Mouse (Mus musculus) cortical plate, adult 2 months (tissue): ENCODE measurements around the gene Rhbdd2. TPM values are rescaled to one million over a fixed set of nuclear protein-coding genes. Genes with fewer than 3 reads are reported as not detected.
A peak's percentile ranks its signal among the peaks of the same experiment; 100 is the strongest.
"Not testable (repeated sequence)": the region's sequence is repeated elsewhere in the genome, so short reads cannot be mapped to it uniquely, and the experiment has no call there.

Experiments
- H3K27ac ChIP-seq: fragments of 200-500 bp; 2 replicates; pipeline ENCODE4 v1.5.1; 2012; ENCODE audit warnings: low read length, control low read depth, inconsistent platforms; ENCODE audit not compliant: insufficient read depth
- H3K4me1 ChIP-seq: fragments of 200-500 bp; 2 replicates; pipeline ENCODE4 v1.6.1; 2011; ENCODE audit warnings: low read length; ENCODE audit not compliant: control insufficient read depth, insufficient read depth
- H3K4me3 ChIP-seq: fragments of 200-500 bp; 2 replicates; pipeline ENCODE4 v1.5.1; 2011; ENCODE audit warnings: mild to moderate bottlenecking, low read length, control low read depth; ENCODE audit not compliant: insufficient read depth
- CTCF ChIP-seq: fragments of 200-500 bp; IDR thresholded peaks from 2 replicates; pipeline ENCODE4 v1.5.1; 2011; ENCODE audit warnings: mild to moderate bottlenecking, control low read depth, low read length; ENCODE audit not compliant: insufficient read depth; ENCODE audit errors: extremely low read depth
- POLR2A ChIP-seq: fragments of 200-500 bp; IDR thresholded peaks from 2 replicates; pipeline ENCODE4 v1.6.1; 2011; ENCODE audit warnings: mild to moderate bottlenecking, low read length, control low read depth; ENCODE audit not compliant: insufficient read depth; ENCODE audit errors: extremely low read depth
- polyA plus RNA-seq: library from polyadenylated mRNA; depleted of rRNA; stranded (reverse); fragments of >200 nt; gene quantifications from 2 replicates; pipeline ENCODE4 v1.2.3, GENCODE M21; 2012; rRNA removed

Gene Rhbdd2
- polyA plus RNA-seq, result 83.9 and 84.9 TPM in 2 replicates

DNA sequence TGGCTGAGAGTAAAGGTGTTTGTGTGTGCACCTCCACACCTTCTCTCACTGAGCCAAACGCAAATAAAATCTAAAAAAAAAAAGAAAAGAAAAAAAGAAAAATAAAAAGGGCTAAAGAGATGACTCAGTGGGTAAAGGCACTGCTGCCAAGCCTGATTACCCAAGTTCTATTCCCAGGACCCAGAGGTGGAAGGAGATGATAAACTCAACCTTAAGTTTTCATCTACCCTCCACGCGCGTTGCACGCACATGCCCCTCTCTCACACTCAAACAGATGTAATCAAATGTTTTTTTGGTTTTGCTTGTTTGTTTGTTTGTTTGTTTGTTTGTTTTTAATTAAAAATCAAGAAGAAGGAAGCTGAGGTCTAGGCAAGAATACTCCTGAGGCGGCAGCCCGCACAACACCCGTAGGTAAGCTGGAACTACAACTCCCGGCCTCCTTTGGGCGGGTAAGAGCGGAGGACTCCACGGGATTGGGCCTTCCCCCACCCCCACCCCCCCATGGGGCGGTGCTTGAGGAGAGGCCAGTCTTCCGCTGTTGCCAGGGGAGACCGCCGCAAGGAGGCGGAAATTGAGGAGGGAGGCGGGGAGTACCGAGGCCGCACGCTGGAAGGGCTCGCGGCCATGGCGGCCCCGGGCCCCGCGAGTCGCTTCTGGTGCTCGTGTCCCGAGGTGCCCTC is at the start of gene Rhbdd2:
Rhbdd2 (plus strand) TSS at position 502 of the 680 bp plus-strand sequence.
- TF ChIP-seq CTCF (peak; percentile 14; the same call in 1 of the 2 replicates), POLR2A (peak; percentile 87)
- peak within 1 kb of the TSS; percentile 87 for H3K4me3 ChIP-seq
- peak within 1 kb of the TSS; percentile 83 for H3K27ac ChIP-seq
- no peaks in the 10 kb centered on the region for H3K4me1 ChIP-seq

DNA sequence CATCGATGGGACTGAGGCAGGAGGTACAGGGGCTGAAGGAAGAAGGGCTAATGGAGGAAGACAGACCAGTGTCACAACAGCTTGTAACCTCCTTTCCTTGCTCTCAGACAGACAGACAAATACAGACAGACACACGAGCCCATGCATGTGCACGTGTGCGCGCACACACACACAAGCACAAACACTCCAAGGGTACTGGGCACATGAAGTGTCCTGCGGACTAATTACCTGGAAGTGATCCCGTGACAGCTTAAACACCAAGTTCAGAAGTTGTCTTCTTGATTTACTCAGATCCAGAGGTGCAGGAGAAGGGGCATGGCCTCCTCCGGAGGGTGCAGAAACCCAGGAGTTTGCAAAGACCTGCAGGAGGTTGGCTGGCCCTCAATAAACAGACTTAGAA is 46.7 kb upstream of the Rhbdd2 start:
- no peak overlapping the region for H3K27ac ChIP-seq
- TF ChIP-seq POLR2A (no peak), CTCF (no peak)
- no peaks in the 10 kb centered on the region for H3K4me1 ChIP-seq
- H3K4me3 ChIP-seq, result no peak overlapping the region

DNA sequence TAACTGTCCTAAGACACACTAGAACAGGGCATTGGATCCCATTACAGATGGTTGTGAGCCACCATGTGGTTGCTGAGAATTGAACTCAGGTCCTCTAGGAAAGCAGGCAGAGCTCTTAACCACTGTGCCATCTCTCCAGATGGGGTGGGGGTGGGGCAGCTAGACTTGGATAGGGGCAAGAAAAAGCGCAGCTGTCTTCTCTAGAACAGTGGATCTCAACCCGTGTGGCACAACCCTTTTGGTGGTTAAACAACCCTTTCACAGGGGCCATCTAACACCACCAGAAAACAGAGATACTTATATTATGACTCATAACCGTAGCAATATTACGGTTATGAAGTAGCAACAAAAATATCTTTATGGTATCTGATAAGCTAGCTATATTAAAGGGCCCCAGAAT is 44.7 kb upstream of the Rhbdd2 start:
- TF ChIP-seq CTCF, result no peak
- H3K27ac ChIP-seq, result no peak overlapping the region
- no peaks in the 10 kb centered on the region for H3K4me1 ChIP-seq
- no peak overlapping the region for H3K4me3 ChIP-seq

DNA sequence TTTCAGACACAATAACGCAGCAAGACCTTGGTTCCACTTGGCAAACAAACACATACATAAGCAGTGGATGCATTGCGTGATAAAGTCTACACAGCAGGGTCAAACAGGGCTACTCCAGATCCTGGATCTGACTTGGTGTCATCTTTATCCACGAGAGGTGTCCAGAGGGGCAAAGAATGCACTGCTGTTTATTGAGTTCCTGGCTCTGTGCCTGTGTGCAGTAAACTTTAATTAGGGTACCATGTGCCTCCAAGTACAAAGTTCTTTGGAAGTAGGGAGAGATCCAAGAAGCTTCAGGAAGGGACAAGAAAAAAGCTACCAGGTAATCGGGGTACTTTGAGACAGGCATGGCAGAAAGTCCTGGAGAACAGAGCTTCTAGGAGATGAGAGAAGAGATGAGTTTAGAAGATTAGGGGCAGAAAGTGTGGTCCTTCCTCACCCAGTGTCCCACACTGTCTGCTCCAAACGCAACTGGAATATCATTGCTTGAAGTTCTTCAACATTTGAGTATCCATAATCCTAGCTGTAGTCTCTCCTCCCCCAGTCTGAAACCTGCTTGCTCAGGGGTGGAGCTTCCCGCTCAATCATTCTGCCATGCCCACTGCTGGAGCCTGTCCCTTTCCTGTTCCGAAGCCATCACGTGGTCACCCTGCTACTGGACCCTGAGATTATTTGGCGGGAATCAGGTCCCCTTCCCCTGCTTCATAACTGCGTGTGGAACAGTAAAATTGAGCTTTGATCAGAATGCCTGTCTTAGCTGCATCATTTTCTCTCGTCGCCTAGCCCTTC is 42.2 kb upstream of the Rhbdd2 start:
- TF ChIP-seq POLR2A (no peak), CTCF (no peak)
- H3K27ac ChIP-seq, result no peak overlapping the region
- no peak overlapping the region for H3K4me3 ChIP-seq

DNA sequence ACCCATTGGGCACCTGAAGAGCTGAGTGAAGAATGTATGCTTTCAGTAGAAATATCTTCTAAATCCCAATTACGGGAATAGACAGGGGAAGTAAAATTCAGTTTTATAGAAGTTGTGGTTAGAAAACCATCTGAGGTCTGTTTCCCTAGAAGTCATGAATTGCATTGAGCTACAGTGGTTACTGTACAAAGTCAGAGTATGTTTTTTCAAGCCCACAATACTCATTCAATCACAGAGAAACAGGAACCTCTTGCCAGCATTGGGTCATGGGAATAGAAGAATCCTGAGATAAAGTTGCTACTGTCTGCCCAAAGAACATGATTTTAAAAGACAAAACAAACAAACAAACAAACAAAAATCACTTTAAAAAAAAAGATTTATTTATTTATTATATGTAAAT is 27.8 kb upstream of the Rhbdd2 start:
- H3K4me3 ChIP-seq, H3K27ac ChIP-seq, H3K4me1 ChIP-seq: not testable (repeated sequence)

More for the DNA sequence above, 42.2 kb upstream of the Rhbdd2 start:
- H3K4me1 ChIP-seq, result no peaks in the 10 kb centered on the region

DNA sequence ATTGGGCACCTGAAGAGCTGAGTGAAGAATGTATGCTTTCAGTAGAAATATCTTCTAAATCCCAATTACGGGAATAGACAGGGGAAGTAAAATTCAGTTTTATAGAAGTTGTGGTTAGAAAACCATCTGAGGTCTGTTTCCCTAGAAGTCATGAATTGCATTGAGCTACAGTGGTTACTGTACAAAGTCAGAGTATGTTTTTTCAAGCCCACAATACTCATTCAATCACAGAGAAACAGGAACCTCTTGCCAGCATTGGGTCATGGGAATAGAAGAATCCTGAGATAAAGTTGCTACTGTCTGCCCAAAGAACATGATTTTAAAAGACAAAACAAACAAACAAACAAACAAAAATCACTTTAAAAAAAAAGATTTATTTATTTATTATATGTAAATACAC is 25.7 kb upstream of the Rhbdd2 start:
- not testable (repeated sequence) for H3K4me1 ChIP-seq, H3K4me3 ChIP-seq, H3K27ac ChIP-seq

DNA sequence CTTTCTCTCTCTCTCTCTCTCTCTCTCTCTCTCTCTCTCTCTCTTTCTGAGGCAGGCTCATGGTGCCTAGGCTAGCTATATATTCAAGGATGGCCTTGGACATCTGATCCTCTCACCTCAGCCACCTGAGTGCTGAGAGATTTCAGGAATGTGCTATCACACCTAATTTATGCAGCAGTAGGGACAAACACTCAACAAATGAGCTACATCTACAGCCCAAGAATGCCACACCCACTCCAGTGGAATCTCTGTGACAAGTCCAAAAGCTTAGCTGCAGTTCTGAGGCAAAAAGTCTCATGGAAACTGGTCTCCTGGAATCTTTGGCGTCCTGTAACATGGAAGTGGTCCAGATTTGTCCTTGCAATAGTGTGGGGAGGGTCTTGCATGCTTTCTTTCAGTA is 24.8 kb upstream of the Rhbdd2 start:
- TF ChIP-seq POLR2A, result no peak
- TF ChIP-seq CTCF, result no peak
- Histone ChIP-seq H3K27ac (no peak overlapping the region), H3K4me1 (no peaks in the 10 kb centered on the region), H3K4me3 (no peak overlapping the region)

DNA sequence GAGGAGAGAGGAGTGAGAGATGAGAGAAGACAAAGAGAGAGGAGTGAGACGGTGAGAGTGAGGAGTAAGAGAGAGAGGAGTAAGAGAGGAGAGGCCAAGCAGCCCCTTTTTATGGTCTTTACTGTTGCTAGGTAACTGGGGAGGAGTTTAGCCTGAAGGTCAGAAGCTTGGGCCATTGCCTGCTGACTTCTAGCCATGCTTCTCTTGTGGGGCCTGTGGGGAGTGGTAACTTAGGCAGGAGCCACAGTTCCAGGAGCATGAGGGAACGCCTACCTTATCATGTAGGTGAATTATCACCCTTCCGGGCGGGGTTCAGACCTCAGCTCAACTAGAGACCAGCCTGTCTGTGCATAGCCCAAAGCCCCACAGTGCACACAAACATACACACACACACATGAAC is 22.6 kb upstream of the Rhbdd2 start:
- Histone ChIP-seq H3K4me1 (no peaks in the 10 kb centered on the region), H3K4me3 (no peak overlapping the region), H3K27ac (no peak overlapping the region)
- TF ChIP-seq POLR2A (no peak), CTCF (no peak)

DNA sequence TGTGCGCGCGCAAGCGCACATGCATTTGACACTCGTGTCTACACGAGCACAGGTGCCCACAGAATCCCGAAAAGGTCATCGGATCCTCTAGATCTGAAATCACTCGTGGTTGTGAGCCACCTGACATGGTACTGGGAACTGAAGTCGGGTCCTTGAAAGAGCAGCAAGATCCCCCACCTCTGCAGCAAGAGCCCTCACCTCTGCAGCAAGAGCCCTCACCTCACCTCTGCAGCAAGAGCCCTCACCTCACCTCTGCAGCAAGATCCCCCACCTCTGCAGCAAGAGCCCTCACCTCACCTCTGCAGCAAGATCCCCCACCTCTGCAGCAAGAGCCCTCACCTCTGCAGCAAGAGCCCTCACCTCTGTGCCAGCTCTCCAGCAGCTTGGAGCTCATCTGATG is 12.7 kb upstream of the Rhbdd2 start:
- not testable (repeated sequence) for H3K4me1 ChIP-seq, H3K27ac ChIP-seq, H3K4me3 ChIP-seq

DNA sequence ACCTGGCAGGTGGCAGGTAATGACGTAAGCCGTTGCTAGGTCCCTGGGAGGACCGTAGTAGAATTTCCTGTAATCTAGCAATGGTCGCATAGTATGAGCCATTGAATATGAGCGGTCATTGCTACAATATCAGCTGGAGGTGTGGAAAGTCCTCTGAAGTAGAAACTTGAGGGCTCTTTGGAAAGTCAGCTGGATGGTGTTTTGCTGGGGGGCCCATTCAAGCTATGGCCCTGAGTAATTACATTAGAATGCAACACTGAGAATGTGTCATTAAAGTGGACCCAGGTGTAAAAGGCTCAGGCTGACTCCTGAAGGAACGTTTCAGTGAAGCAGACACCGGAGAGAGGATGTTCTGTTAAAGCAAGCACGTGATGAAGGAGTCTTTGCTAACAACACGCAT is 11.9 kb upstream of the Rhbdd2 start:
- no peak overlapping the region for H3K4me3 ChIP-seq
- TF ChIP-seq POLR2A, result no peak
- no peak for TF ChIP-seq CTCF
- no peaks in the 10 kb centered on the region; the same call in 1 of the 2 replicates for H3K4me1 ChIP-seq
- H3K27ac ChIP-seq, result no peak overlapping the region
